Mouse (Mus musculus) embryonic fibroblast, embryonic 13.5 days (primary cell): ENCODE measurements around the gene Trim72. TPM values are rescaled to one million over a fixed set of nuclear protein-coding genes. Genes with fewer than 3 reads are reported as not detected.
A peak's percentile ranks its signal among the peaks of the same experiment; 100 is the strongest.
"Not testable (repeated sequence)": the region's sequence is repeated elsewhere in the genome, so short reads cannot be mapped to it uniquely, and the experiment has no call there.

Experiments used
- H3K27ac ChIP-seq: 2 replicates; pipeline ENCODE4 v1.5.1; 2012; ENCODE audit warnings: low read length, control low read depth, inconsistent platforms; ENCODE audit not compliant: insufficient read depth
- H3K4me1 ChIP-seq: 2 replicates; pipeline ENCODE4 v1.6.1; 2011; ENCODE audit warnings: low read length; ENCODE audit not compliant: control insufficient read depth, insufficient read depth
- H3K4me3 ChIP-seq: 2 replicates; pipeline ENCODE4 v1.5.1; 2011; ENCODE audit warnings: mild to moderate bottlenecking, control low read depth, low read length; ENCODE audit not compliant: insufficient read depth
- CTCF ChIP-seq: IDR thresholded peaks from 2 replicates; pipeline ENCODE4 v1.5.1; 2011; ENCODE audit warnings: mild to moderate bottlenecking, control low read depth, low read length, moderate library complexity, borderline replicate concordance; ENCODE audit not compliant: insufficient read depth
- POLR2A ChIP-seq: IDR thresholded peaks from 2 replicates; pipeline ENCODE4 v1.6.1; 2011; ENCODE audit warnings: low read depth, mild to moderate bottlenecking, control low read depth, low read length, moderate library complexity
- polyA plus RNA-seq: library from polyadenylated mRNA; stranded (reverse); fragments of >200 nt; gene quantifications from 2 replicates; pipeline ENCODE4 v1.2.4, GENCODE M21; 2011; ENCODE audit warnings: low read depth; ENCODE audit not compliant: missing spikeins, insufficient read length

Gene Trim72
- polyA plus RNA-seq, 1 experiment, result not detected

- TF ChIP-seq CTCF, result no peak
- no peak for TF ChIP-seq POLR2A
- H3K4me3 ChIP-seq, result no peak overlapping the region
- peak overlapping the region; percentile 88 for H3K27ac ChIP-seq
- H3K4me1 ChIP-seq, result peaks cover 6% of the 10 kb centered on the region; the same call in 1 of the 2 replicates
These were observed 20.6 kb downstream of the Trim72 start for GRCm38 (mm10) chr7:128024364-128024763.

- Histone ChIP-seq H3K4me3 (no peak overlapping the region), H3K4me1 (peaks cover 6% of the 10 kb centered on the region; the same call in 1 of the 2 replicates), H3K27ac (peak overlapping the region; percentile 91)
- TF ChIP-seq POLR2A (no peak), CTCF (no peak)
These were observed 21.2 kb downstream of the Trim72 start for GRCm38 (mm10) chr7:128024932-128025331.

GRCm38 (mm10) chr7:128025381-128025780 is 21.6 kb downstream of the Trim72 start:
- H3K27ac ChIP-seq, result peak overlapping the region; percentile 91
- no peak overlapping the region for H3K4me3 ChIP-seq
- peaks cover 6% of the 10 kb centered on the region; the same call in 1 of the 2 replicates for H3K4me1 ChIP-seq
- TF ChIP-seq CTCF (no peak), POLR2A (no peak)

GRCm38 (mm10) chr7:128031403-128031976 is 27.7 kb downstream of the Trim72 start:
- Histone ChIP-seq H3K4me3 (no peak overlapping the region), H3K4me1 (no peaks in the 10 kb centered on the region), H3K27ac (no peak overlapping the region)
- TF ChIP-seq CTCF (no peak), POLR2A (no peak)

GRCm38 (mm10) chr7:128032290-128032988 is 28.7 kb downstream of the Trim72 start:
- Histone ChIP-seq H3K27ac (no peak overlapping the region), H3K4me3 (no peak overlapping the region), H3K4me1 (no peaks in the 10 kb centered on the region)
- TF ChIP-seq POLR2A (no peak), CTCF (no peak)

- Histone ChIP-seq H3K27ac (no peak overlapping the region), H3K4me1 (no peaks in the 10 kb centered on the region), H3K4me3 (no peak overlapping the region)
- TF ChIP-seq CTCF, result no peak
- no peak for TF ChIP-seq POLR2A
These were observed 29.2 kb downstream of the Trim72 start for GRCm38 (mm10) chr7:128032989-128033293.

GRCm38 (mm10) chr7:128033616-128034015 is 29.9 kb downstream of the Trim72 start:
- Histone ChIP-seq H3K27ac (no peak overlapping the region), H3K4me3 (no peak overlapping the region), H3K4me1 (no peaks in the 10 kb centered on the region)
- TF ChIP-seq CTCF (no peak), POLR2A (no peak)

GRCm38 (mm10) chr7:128042161-128042820 is 38.5 kb downstream of the Trim72 start:
- not testable (repeated sequence) for H3K4me3 ChIP-seq, H3K4me1 ChIP-seq, H3K27ac ChIP-seq

- no peaks in the 10 kb centered on the region for H3K4me1 ChIP-seq
- H3K27ac ChIP-seq, result no peak overlapping the region
- no peak for TF ChIP-seq CTCF
- TF ChIP-seq POLR2A, result no peak
- H3K4me3 ChIP-seq, result no peak overlapping the region
These were observed 40.5 kb downstream of the Trim72 start for GRCm38 (mm10) chr7:128044142-128044785.

- H3K27ac ChIP-seq, result no peak overlapping the region
- TF ChIP-seq POLR2A, result no peak
- TF ChIP-seq CTCF, result no peak
- H3K4me1 ChIP-seq, result no peaks in the 10 kb centered on the region
- no peak overlapping the region for H3K4me3 ChIP-seq
These were observed 41.9 kb downstream of the Trim72 start for GRCm38 (mm10) chr7:128045640-128046039.
